Mouse (Mus musculus) embryonic facial prominence, embryonic 10.5 days (tissue): ENCODE measurements around the gene Rasa3. TPM values are rescaled to one million over a fixed set of nuclear protein-coding genes. Genes with fewer than 3 reads are reported as not detected.

ENCODE experiments used
- DNase-seq: peaks from one replicate; pipeline ENCODE4 v3.0.0-alpha.2; 2017; ENCODE audit warnings: low spot score
- H3K27ac ChIP-seq: fragments of 300-500 bp; sonication (generic); replicated peaks from 2 replicates; pipeline ENCODE4 v1.5.1; 2016; ENCODE audit warnings: mild to moderate bottlenecking
- H3K27me3 ChIP-seq: fragments of 300-500 bp; sonication (generic); replicated peaks from 2 replicates; pipeline ENCODE4 v1.6.1; 2016; ENCODE audit warnings: low read depth, mild to moderate bottlenecking; ENCODE audit not compliant: poor library complexity, severe bottlenecking
- H3K36me3 ChIP-seq: fragments of 300-500 bp; sonication (generic); replicated peaks from 2 replicates; pipeline ENCODE4 v1.6.1; 2016; ENCODE audit warnings: mild to moderate bottlenecking, moderate library complexity
- H3K4me1 ChIP-seq: fragments of 300-500 bp; sonication (generic); 2 replicates; pipeline ENCODE4 v1.6.1; 2016
- H3K4me3 ChIP-seq: fragments of 300-500 bp; sonication (generic); 2 replicates; pipeline ENCODE4 v1.5.1; 2016; ENCODE audit warnings: mild to moderate bottlenecking, moderate library complexity
- H3K9me3 ChIP-seq: fragments of 300-500 bp; sonication (generic); 2 replicates; pipeline ENCODE4 v1.6.1; 2016; ENCODE audit warnings: mild to moderate bottlenecking
- WGBS: fragments of 180-500 bp; shearing (Covaris S2); methylation state at CpG from one replicate; pipeline ENCODE4 v1.1.7; 2016; 5-methylcytosine and 5-hydroxymethylcytosine counted together
- polyA plus RNA-seq: library from polyadenylated mRNA; unstranded; fragments of >200 nt; fragmentation: Nextera tagmentation; extraction: Ambion mirVana; gene quantifications from 2 replicates; pipeline ENCODE4 v1.2.1, GENCODE M21; 2016

The Rasa3 gene
- polyA plus RNA-seq, 1 experiment from 2014 or later = 26.3 TPM

DNA sequence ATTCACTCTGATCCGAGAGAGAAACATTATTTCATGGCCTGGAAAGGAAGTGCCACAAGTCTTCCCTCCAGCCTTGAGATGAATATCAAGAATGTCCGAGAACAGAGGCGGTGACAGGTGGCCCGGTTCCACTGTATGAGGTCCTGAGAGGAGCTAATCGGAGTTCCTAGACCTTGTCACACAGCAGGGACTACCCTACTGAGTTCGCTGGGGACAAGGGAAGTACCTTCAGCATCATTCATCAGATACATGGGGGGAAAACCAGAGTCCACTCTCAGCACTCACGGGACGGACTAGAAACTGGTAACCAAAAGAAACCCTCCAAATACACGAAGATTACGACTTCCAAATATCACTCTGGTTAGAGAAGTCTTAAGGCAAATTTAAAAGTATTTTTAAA is 76.7 kb downstream of the Rasa3 start:
- H3K9me3 ChIP-seq = 0 out of 2 replicates have a peak, but pooled peaks cover 5% of the 10 kb centered on the region
- no peak overlapping the region for H3K27ac ChIP-seq
- peaks cover 47% of the 10 kb centered on the region for H3K36me3 ChIP-seq
- H3K4me1 ChIP-seq = peaks cover 4% of the 10 kb centered on the region; the same call in 1 of the 2 replicates
- WGBS = 90% methylated on average over 10 of the region's 10 CpGs
- H3K4me3 ChIP-seq = no peak overlapping the region
- DNase-seq = no peak
- no peaks in the 10 kb centered on the region for H3K27me3 ChIP-seq

DNA sequence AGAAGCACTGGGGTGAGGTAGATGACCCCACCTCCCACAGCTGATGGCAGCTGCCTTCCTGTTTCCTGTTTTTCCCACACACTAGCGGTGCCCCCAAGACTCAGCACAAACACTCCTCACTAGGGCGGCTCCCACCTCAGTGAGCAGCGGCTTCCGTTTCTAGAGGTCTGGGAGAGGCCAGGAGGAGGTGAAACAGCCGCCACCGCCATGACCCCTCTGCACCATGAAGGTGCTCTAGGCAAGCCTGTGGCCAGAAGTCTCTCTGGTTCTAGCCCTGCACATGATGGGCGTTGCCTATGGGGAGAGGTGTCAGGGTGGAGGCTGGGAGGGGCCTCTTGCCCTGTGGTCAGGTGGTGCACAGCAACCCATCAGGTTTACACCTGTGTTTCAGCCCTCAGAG is 77.2 kb downstream of the Rasa3 start:
- no peak overlapping the region for H3K27ac ChIP-seq
- no peak overlapping the region for H3K4me3 ChIP-seq
- H3K4me1 ChIP-seq = peaks cover 4% of the 10 kb centered on the region; the same call in 1 of the 2 replicates
- 0 out of 2 replicates have a peak, but pooled peaks cover 5% of the 10 kb centered on the region for H3K9me3 ChIP-seq
- DNase-seq = no peak
- WGBS = 72% methylated on average over 7 of the region's 7 CpGs
- H3K36me3 ChIP-seq = peaks cover 42% of the 10 kb centered on the region
- no peaks in the 10 kb centered on the region for H3K27me3 ChIP-seq

DNA sequence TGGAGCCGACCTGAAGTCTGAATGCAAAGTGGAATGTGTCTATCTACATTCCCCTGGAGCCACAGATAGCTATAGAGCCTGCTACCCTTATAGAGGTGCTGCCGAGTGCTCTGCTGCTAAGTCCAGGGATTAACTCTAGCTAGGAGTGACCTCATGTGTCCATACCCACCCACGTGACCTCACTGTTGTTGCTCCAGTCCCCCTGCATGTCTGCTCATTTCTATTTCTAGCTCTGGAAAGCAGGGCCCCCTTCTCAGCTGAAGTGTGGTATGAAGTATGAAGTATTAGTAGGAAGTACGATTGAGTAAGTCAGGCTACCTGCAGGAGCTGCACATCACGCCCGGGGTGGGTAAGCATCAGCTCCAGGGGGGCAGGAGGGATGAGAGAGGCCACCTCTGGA is 79.6 kb downstream of the Rasa3 start:
- Histone ChIP-seq H3K4me3 (no peak overlapping the region), H3K27ac (no peak overlapping the region), H3K36me3 (peaks cover 23% of the 10 kb centered on the region), H3K9me3 (0 out of 2 replicates have a peak, but pooled peaks cover 5% of the 10 kb centered on the region), H3K27me3 (no peaks in the 10 kb centered on the region), H3K4me1 (peaks cover 4% of the 10 kb centered on the region; the same call in 1 of the 2 replicates)
- 91% methylated on average over 6 of the region's 6 CpGs for WGBS
- no peak for DNase-seq

DNA sequence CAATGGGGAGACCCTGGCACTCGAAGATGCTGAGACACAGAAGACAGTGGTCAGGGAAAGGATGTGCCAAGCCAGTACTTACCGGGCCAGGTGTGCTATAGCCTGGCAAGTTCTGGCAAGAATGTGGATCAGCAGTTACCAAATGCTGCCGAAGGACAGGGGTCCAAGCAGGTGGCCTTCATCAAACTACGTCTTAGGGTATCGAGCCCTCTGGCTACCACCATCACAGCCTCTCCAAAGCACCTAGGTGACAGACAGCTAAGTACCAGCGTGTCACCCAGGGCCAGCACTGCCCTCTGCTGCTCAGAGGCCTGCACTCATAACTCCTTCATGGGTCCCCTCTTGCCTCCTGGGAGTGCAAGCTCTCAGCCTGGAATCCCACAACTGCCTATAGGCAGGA is 81.5 kb downstream of the Rasa3 start:
- Histone ChIP-seq H3K4me3 (no peak overlapping the region), H3K4me1 (peaks cover 4% of the 10 kb centered on the region; the same call in 1 of the 2 replicates), H3K27ac (no peak overlapping the region), H3K36me3 (peaks cover 23% of the 10 kb centered on the region), H3K27me3 (no peaks in the 10 kb centered on the region), H3K9me3 (0 out of 2 replicates have a peak, but pooled peaks cover 5% of the 10 kb centered on the region)
- DNase-seq = no peak
- WGBS = 91% methylated on average over 6 of the region's 6 CpGs

DNA sequence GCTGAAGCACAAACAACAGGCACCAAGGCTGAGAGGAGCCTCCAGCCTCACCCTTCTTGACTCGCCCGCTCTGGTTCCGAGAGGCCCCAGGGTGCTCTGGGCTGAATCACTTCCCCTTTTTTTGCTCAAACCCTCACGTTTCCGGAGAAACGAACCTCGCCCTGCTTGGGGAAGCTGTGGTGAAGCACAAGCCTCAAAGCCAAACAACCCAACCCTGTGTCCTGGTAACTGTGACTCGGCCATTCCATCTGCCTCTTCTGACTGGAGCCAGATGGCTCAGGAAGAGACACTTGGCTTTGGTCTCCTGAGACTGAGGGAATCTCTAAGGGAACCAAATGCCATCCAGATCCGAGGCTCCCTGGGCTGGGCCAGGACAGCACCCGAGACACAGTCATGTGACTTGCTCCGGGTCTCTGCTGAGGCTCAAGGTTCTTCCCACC is 82.5 kb downstream of the Rasa3 start:
- no peak overlapping the region for H3K4me3 ChIP-seq
- peaks cover 23% of the 10 kb centered on the region for H3K36me3 ChIP-seq
- H3K27ac ChIP-seq = no peak overlapping the region
- H3K9me3 ChIP-seq = 0 out of 2 replicates have a peak, but pooled peaks cover 5% of the 10 kb centered on the region
- no peak for DNase-seq
- whole genome bisulfite sequencing = 85% methylated on average over 11 of the region's 11 CpGs
- H3K4me1 ChIP-seq = no peaks in the 10 kb centered on the region
- no peaks in the 10 kb centered on the region for H3K27me3 ChIP-seq

DNA sequence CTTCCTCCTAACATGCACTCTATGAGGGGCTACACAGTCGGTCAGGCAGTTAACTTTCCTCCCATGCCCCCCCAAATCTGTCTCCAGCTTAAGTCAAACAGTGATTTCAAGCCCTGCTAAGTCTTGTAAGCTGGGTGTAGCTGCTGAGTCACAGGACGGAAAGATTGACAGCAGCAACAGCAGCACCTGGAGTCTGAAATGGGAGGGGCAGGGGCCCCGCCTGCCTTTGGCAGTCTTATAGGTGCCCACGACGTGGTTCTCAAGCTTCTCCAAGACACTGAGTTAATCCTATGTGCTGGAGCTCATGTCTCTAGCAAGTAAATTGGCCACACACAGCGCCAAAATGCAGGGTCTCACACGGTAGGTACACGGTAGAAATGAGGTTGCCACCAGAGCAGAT is 84.1 kb downstream of the Rasa3 start:
- H3K27me3 ChIP-seq = no peaks in the 10 kb centered on the region
- no peak overlapping the region for H3K4me3 ChIP-seq
- DNase-seq = no peak
- H3K36me3 ChIP-seq = peaks cover 26% of the 10 kb centered on the region
- WGBS = 83% methylated on average over 8 of the region's 8 CpGs
- 0 out of 2 replicates have a peak, but pooled peaks cover 5% of the 10 kb centered on the region for H3K9me3 ChIP-seq
- no peak overlapping the region for H3K27ac ChIP-seq
- H3K4me1 ChIP-seq = no peaks in the 10 kb centered on the region

DNA sequence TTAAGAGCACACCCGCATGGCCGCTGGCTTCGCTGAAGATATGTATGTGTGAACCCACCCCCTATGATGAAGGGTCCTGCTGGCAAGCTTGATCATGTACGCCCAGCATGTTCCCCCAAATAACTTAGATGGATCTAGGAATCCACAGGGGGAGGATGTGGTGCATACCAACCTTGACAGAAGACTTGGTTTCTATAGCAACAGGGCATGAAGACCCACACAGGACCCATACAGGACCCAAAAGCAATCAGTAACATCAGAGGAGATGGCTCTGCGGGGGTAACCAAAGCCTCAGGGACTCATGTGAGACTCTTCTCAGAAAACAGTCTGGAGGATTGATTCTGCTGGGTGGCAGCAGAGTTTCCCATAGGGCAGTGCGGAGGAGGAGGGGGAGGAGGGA is 86.2 kb downstream of the Rasa3 start:
- no peaks in the 10 kb centered on the region for H3K9me3 ChIP-seq
- peaks cover 13% of the 10 kb centered on the region for H3K36me3 ChIP-seq
- DNase-seq = no peak
- no peak overlapping the region for H3K27ac ChIP-seq
- H3K4me1 ChIP-seq = no peaks in the 10 kb centered on the region
- H3K4me3 ChIP-seq = no peak overlapping the region
- 83% methylated on average over 6 of the region's 6 CpGs for WGBS
- H3K27me3 ChIP-seq = no peaks in the 10 kb centered on the region

DNA sequence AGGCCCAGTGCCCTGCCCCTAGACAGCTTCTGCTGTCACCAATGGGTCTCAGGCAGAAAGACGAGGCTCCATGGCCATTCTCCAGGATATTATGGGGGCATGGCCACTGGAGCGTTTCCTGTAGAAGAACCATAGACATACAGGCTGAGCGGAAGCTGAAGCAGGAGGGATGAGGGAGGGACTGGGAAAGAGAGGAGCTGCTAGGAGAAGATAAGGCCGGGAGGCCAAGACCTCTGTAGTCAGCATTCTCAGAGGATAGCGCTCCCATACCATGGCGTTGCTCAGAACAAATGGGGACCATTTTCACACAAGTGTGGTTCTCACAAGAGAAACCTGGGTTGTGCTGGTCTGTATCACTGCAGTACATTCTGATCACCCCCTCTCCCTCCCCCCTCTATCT is 88.3 kb downstream of the Rasa3 start:
- peaks cover 31% of the 10 kb centered on the region for H3K36me3 ChIP-seq
- H3K27ac ChIP-seq = no peak overlapping the region
- 82% methylated on average over 6 of the region's 6 CpGs for WGBS
- H3K9me3 ChIP-seq = no peaks in the 10 kb centered on the region
- no peaks in the 10 kb centered on the region for H3K27me3 ChIP-seq
- DNase-seq = no peak
- H3K4me1 ChIP-seq = 0 out of 2 replicates have a peak, but pooled peaks cover 2% of the 10 kb centered on the region
- H3K4me3 ChIP-seq = no peak overlapping the region

DNA sequence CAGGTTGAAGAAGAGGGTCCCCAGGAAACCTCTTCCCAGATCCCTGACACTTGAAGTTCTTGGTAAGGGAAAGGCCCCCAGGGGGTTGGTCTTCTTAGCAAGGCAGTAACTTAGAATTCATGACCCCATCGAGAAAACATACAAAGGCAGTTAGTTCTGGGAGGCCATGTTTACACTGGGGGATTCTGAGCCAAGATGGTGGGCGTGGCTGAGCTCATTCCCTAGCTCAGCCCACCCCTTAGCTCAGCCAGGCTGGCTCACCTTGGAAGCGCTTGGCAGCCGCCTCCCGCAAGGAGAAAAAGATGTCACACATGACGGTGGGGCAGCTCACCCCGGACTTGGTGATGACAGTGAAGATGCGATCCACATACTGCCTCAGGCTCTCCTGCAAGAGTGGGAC is 92.8 kb downstream of the Rasa3 start:
- Histone ChIP-seq H3K4me1 (0 out of 2 replicates have a peak, but pooled peaks cover 4% of the 10 kb centered on the region), H3K36me3 (peaks cover 71% of the 10 kb centered on the region), H3K27me3 (no peaks in the 10 kb centered on the region), H3K27ac (no peak overlapping the region), H3K9me3 (no peaks in the 10 kb centered on the region), H3K4me3 (no peak overlapping the region)
- DNase-seq = no peak
- WGBS = 79% methylated on average over 8 of the region's 8 CpGs

DNA sequence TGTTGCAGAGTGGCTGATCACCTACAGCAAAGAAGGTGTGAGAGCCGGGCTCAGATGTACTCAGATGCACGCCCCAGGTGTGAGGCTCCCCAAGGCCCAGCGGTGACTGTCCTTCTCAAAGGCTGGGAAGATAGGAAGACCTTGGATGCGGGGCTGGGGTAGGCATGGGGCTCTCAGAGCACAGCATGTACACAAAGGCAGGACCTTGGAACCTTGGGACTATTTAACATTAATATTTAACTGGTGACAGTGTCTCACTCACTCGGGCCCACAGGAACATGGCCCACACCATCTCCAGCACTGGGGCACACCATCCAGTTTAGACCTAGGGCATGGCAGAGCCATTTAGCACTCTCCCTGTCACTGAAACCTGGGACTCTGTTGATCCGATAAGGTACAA is 99.5 kb downstream of the Rasa3 start:
- H3K27me3 ChIP-seq = no peaks in the 10 kb centered on the region
- no peaks in the 10 kb centered on the region for H3K4me1 ChIP-seq
- no peak overlapping the region for H3K27ac ChIP-seq
- H3K36me3 ChIP-seq = peaks cover 83% of the 10 kb centered on the region
- DNase-seq = no peak
- no peak overlapping the region for H3K4me3 ChIP-seq
- no peaks in the 10 kb centered on the region for H3K9me3 ChIP-seq
- WGBS = 93% methylated on average over 6 of the region's 6 CpGs

DNA sequence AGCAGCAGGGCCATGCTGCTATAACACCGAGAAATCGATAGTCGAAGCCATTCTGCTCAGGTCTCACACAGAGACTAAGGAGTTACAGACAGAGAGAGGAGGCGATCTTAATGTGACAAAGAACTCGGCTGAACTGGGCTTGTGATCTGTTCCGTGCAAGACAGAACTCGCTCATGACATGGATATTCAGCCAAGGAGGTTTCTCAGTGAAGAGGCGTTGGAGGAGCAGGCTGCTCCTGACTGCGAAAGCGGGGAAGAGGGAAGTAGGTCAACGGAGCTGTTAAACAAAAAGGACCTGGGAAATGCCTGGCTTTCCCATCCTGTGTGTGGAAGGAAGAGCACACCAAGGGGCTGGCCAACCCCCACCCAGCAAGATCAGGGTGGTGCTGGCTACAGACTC is 105.4 kb downstream of the Rasa3 start:
- no peaks in the 10 kb centered on the region for H3K27me3 ChIP-seq
- H3K4me1 ChIP-seq = 0 out of 2 replicates have a peak, but pooled peaks cover 5% of the 10 kb centered on the region
- WGBS = 88% methylated on average over 11 of the region's 11 CpGs
- H3K4me3 ChIP-seq = no peak overlapping the region
- H3K36me3 ChIP-seq = peaks cover 45% of the 10 kb centered on the region
- no peak overlapping the region for H3K27ac ChIP-seq
- no peak for DNase-seq
- H3K9me3 ChIP-seq = no peaks in the 10 kb centered on the region

DNA sequence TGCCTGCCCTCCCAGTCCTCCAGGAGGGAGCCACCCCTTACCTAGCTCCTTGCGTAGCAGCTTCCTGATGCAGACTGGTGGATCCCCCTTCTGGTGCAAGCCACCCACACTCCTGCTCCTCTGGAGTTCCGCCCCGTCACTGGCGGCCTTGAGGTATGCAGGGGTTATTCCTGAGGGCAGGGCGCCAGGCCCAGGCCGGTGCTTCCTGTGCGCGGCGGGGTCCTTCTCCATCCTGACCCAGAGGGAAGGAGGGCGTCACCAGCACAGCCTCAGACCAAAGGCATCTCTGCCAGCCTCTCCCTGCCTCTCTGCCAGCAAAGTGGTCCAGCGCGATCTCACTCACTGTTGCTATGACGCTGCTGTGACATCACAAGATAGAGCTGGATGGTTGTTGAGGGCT is 115.3 kb downstream of the Rasa3 start, which contains the start of gene 1700029H14Rik:
Gene 1700029H14Rik (minus strand): TSS at position 344 of the 400 bp plus-strand sequence.
- Histone ChIP-seq H3K36me3 (no peaks in the 10 kb centered on the region), H3K4me3 (no peak within 1 kb of the TSS), H3K27me3 (no peaks in the 10 kb centered on the region), H3K27ac (no peak within 1 kb of the TSS), H3K4me1 (peaks cover 3% of the 10 kb centered on the region), H3K9me3 (no peaks in the 10 kb centered on the region)
- 35% methylated on average over 13 of the region's 13 CpGs for WGBS
- peak; percentile 25 for DNase-seq

DNA sequence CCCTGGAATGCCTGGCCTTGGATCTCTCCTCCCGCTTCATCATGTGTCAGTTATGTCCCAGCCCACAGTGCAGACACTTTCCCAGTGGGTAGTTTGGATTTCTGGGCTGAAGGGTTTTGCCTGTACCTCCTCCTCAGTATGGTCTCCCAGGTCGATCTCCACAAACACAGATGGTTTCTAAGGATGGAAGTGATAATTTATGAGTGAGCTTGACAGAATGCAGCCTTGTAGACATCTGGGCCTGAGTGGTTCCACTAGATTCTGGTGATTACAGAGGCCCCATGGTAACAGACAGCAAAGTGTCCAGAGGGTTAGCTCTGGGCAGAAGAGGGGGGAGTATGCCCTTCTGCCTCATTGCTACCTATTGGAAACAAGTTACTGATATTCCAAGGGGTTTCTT is 119.9 kb downstream of the Rasa3 start:
- Histone ChIP-seq H3K4me3 (no peak overlapping the region), H3K9me3 (no peaks in the 10 kb centered on the region), H3K27ac (no peak overlapping the region), H3K27me3 (no peaks in the 10 kb centered on the region), H3K36me3 (no peaks in the 10 kb centered on the region), H3K4me1 (peaks cover 3% of the 10 kb centered on the region)
- WGBS = 79% methylated on average over 2 of the region's 2 CpGs
- no peak for DNase-seq
